Mouse (Mus musculus): ENCODE measurements at regions not wholly inside any gene's neighbourhood (a gene's known extent, or its start where the extent isn't known, plus 50 kb on each side); places are given as distances from the start of the nearest gene placed in this dataset.
A peak's percentile ranks its signal among the peaks of the same experiment; 100 is the strongest.

GRCm38 (mm10) chrX:113966128-113966527 lies 508.0 kb upstream of the Klhl4 start:
- Histone ChIP-seq H3K9me3 (replicated peaks; ENCODE audit: low read length) (no peaks in the 10 kb centered on the region), H3K9ac (ENCODE audit: insufficient read depth, low read depth) (no peak overlapping the region), H3K4me3 (replicated peaks in 1 of 3; ENCODE audit: low read depth in 2 of 3, low read length in 2 of 3, poor library complexity in 1 of 3) (no peak overlapping the region), H3K4me1 (ENCODE audit: control insufficient read depth in 1 of 2, insufficient read depth in 2 of 2) (no peaks in the 10 kb centered on the region), H3K79me2 (replicated peaks; ENCODE audit: control insufficient read depth, extremely low read depth, insufficient read depth, poor library complexity, severe bottlenecking) (no peaks in the 10 kb centered on the region), H3K4me2 (ENCODE audit: insufficient read depth, low read depth, poor library complexity, severe bottlenecking) (no peak overlapping the region), H3K27me3 (replicated peaks) (no peaks in the 10 kb centered on the region), H3K36me3 (replicated peaks in 1 of 2; ENCODE audit: control insufficient read depth in 1 of 2, insufficient read depth in 1 of 2, low read length in 1 of 2) (no peaks in the 10 kb centered on the region), H3K27ac (ENCODE audit: insufficient read depth, low read depth) (no peak overlapping the region)
- dilution Hi-C loops (cut with MboI; ENCODE audit: extremely low pct_ligation_motif_present, extremely low pct_unique_long_range_greater_than_20kb, low sequenced_read_pairs) (no loop called here), in situ Hi-C loops (cut with MboI; ENCODE audit: low pct_ligation_motif_present, low pct_unique_long_range_greater_than_20kb, low sequenced_read_pairs) (no loop called here)
- no peak for DNase-seq (ENCODE audit: extremely low read depth)
- TF ChIP-seq RCOR1 (conservative IDR thresholded peaks at IDR 0.05; ENCODE audit: low read depth, low read length) (no peak), GABPA (IDR thresholded peaks at IDR 0.05; ENCODE audit: insufficient replicate concordance, low read depth, low read length) (no peak), ZMIZ1 (IDR thresholded peaks at IDR 0.05; ENCODE audit: low read depth, low read length) (no peak), ETS1 (conservative IDR thresholded peaks at IDR 0.05; ENCODE audit: low read depth, low read length) (no peak)

GRCm38 (mm10) chrX:113993118-113993517 lies 481.0 kb upstream of the Klhl4 start:
- Histone ChIP-seq H3K79me2 (replicated peaks; ENCODE audit: control insufficient read depth, extremely low read depth, insufficient read depth, poor library complexity, severe bottlenecking) (no peaks in the 10 kb centered on the region), H3K36me3 (replicated peaks in 1 of 2; ENCODE audit: control insufficient read depth in 1 of 2, insufficient read depth in 1 of 2, low read length in 1 of 2) (no peaks in the 10 kb centered on the region), H3K4me3 (replicated peaks in 1 of 3; ENCODE audit: low read depth in 2 of 3, low read length in 2 of 3, poor library complexity in 1 of 3) (no peak overlapping the region), H3K4me1 (ENCODE audit: control insufficient read depth in 1 of 2, insufficient read depth in 2 of 2) (peaks cover 2 to 7% of the 10 kb centered on the region in 2 experiments; a peak in 3 of 4 replicates), H3K9ac (ENCODE audit: insufficient read depth, low read depth) (no peak overlapping the region), H3K4me2 (ENCODE audit: insufficient read depth, low read depth, poor library complexity, severe bottlenecking) (0 out of 2 replicates have a peak overlapping the region, but pooled peaks have one; percentile 29), H3K27me3 (replicated peaks) (no peaks in the 10 kb centered on the region), H3K9me3 (replicated peaks; ENCODE audit: low read length) (no peaks in the 10 kb centered on the region), H3K27ac (ENCODE audit: insufficient read depth, low read depth) (no peak overlapping the region)
- in situ Hi-C loops (cut with MboI; ENCODE audit: low pct_ligation_motif_present, low pct_unique_long_range_greater_than_20kb, low sequenced_read_pairs) (no loop called here), dilution Hi-C loops (cut with MboI; ENCODE audit: extremely low pct_ligation_motif_present, extremely low pct_unique_long_range_greater_than_20kb, low sequenced_read_pairs) (no loop called here)
- TF ChIP-seq MXI1 (IDR thresholded peaks at IDR 0.05; ENCODE audit: low read depth, low read length) (no peak), TCF12 (IDR thresholded peaks at IDR 0.05; ENCODE audit: low read depth, low read length) (peak; percentile 65), JUN (IDR thresholded peaks at IDR 0.05; ENCODE audit: insufficient read depth, low read depth, low read length) (no peak), SIN3A (IDR thresholded peaks at IDR 0.05; ENCODE audit: low read length) (no peak), JUND (conservative IDR thresholded peaks at IDR 0.05; ENCODE audit: low read depth, low read length) (no peak), E2F4 (IDR thresholded peaks at IDR 0.05; ENCODE audit: insufficient replicate concordance, low read depth, low read length) (no peak), TBP (conservative IDR thresholded peaks at IDR 0.05; ENCODE audit: low read depth, low read length) (no peak), CHD2 (IDR thresholded peaks at IDR 0.05; ENCODE audit: low read length) (no peak), KAT2A (IDR thresholded peaks at IDR 0.05; ENCODE audit: insufficient replicate concordance, low read length) (no peak), BHLHE40 (IDR thresholded peaks at IDR 0.05; ENCODE audit: low read depth, low read length) (0 out of 2 replicates have a peak, but pooled peaks have one; percentile 29), MEF2A (IDR thresholded peaks at IDR 0.05; ENCODE audit: borderline replicate concordance, low read depth, low read length) (no peak), MAZ (IDR thresholded peaks at IDR 0.05; ENCODE audit: low read depth, low read length) (no peak), HCFC1 (IDR thresholded peaks at IDR 0.05; ENCODE audit: low read depth, low read length) (no peak), ETS1 (conservative IDR thresholded peaks at IDR 0.05; ENCODE audit: low read depth, low read length) (0 out of 2 replicates have a peak, but pooled peaks have one; percentile 16), EP300 (IDR thresholded peaks at IDR 0.05; ENCODE audit: low read length) (peak; percentile 88), MAFK (IDR thresholded peaks at IDR 0.05; ENCODE audit: insufficient replicate concordance, low read length) (no peak), POLR2A (IDR thresholded peaks at IDR 0.05; ENCODE audit: low read depth, low read length) (no peak), MYC (IDR thresholded peaks at IDR 0.05; ENCODE audit: low read depth, low read length) (no peak), UBTF (IDR thresholded peaks at IDR 0.05; ENCODE audit: low read depth, low read length) (no peak), IRF4 (IDR thresholded peaks at IDR 0.05; ENCODE audit: low read depth, low read length) (peak; percentile 78), ZKSCAN1 (IDR thresholded peaks at IDR 0.05; ENCODE audit: borderline replicate concordance, low read depth, low read length) (no peak), POLR2AphosphoS2 (IDR thresholded peaks at IDR 0.05; ENCODE audit: low read depth, low read length) (no peak), ELF1 (IDR thresholded peaks at IDR 0.05; ENCODE audit: low read depth, low read length) (no peak), NELFE (IDR thresholded peaks at IDR 0.05; ENCODE audit: low read depth, low read length) (no peak), CTCF (conservative IDR thresholded peaks at IDR 0.05 in 1 of 2, IDR thresholded peaks at IDR 0.05 in 1 of 2; ENCODE audit: low read depth in 2 of 2, low read length in 2 of 2) (no peak)
- DNase-seq (ENCODE audit: extremely low read depth) = peak; percentile 35
